Mouse (Mus musculus) liver, adult 2 months (tissue): ENCODE measurements around the gene Hist1h2bk. TPM values are rescaled to one million over a fixed set of nuclear protein-coding genes. Genes with fewer than 3 reads are reported as not detected.

Source experiments
- DNase-seq: peaks from one replicate; pipeline ENCODE4 v3.0.0-alpha.2; 2011; ENCODE audit warnings: low read depth, low spot score; ENCODE audit errors: extremely low read depth
- H3K27ac ChIP-seq: fragments of 200-500 bp; replicated peaks from 2 replicates; pipeline ENCODE4 v1.5.1; 2012; ENCODE audit warnings: low read depth, mild to moderate bottlenecking, control low read depth, inconsistent platforms, low read length; ENCODE audit not compliant: insufficient read depth
- H3K27me3 ChIP-seq: fragments of 200-500 bp; 2 replicates; pipeline ENCODE4 v1.6.1; 2012; ENCODE audit warnings: mild to moderate bottlenecking, moderate library complexity, low read length, inconsistent platforms; ENCODE audit not compliant: control insufficient read depth, insufficient read depth
- H3K36me3 ChIP-seq: fragments of 200-500 bp; 2 replicates; pipeline ENCODE4 v1.6.1; 2012; ENCODE audit warnings: low read length, inconsistent platforms; ENCODE audit not compliant: control insufficient read depth, insufficient read depth
- H3K4me1 ChIP-seq: fragments of 200-500 bp; 2 replicates; pipeline ENCODE4 v1.6.1; 2011; ENCODE audit warnings: low read length; ENCODE audit not compliant: control insufficient read depth, insufficient read depth
- H3K4me3 ChIP-seq: fragments of 200-500 bp; 2 replicates; pipeline ENCODE4 v1.5.1; 2011; ENCODE audit warnings: low read depth, mild to moderate bottlenecking, control low read depth, low read length, moderate library complexity; ENCODE audit not compliant: insufficient read depth
- H3K79me2 ChIP-seq: fragments of 200-500 bp; 2 replicates; pipeline ENCODE4 v1.6.1; 2012; ENCODE audit warnings: inconsistent platforms, mild to moderate bottlenecking, low read length, moderate library complexity; ENCODE audit not compliant: control insufficient read depth, insufficient read depth
- H3K9ac ChIP-seq: fragments of 200-500 bp; 2 replicates; pipeline ENCODE4 v1.6.1; 2012; ENCODE audit warnings: low read depth, mild to moderate bottlenecking, control low read depth, inconsistent platforms, low read length
- CTCF ChIP-seq: fragments of 200-500 bp; IDR thresholded peaks from 2 replicates; pipeline ENCODE4 v1.5.1; 2011; ENCODE audit warnings: low read depth, low read length, control low read depth
- POLR2A ChIP-seq: fragments of 200-500 bp; IDR thresholded peaks from 2 replicates; pipeline ENCODE4 v1.6.1; 2011; ENCODE audit warnings: low read length, control low read depth; ENCODE audit not compliant: insufficient read depth; ENCODE audit errors: extremely low read depth
- WGBS: fragments of 180-500 bp; shearing (Covaris S2); methylation state at CpG from one replicate; pipeline ENCODE4 v1.1.7; 2018; 5-methylcytosine and 5-hydroxymethylcytosine counted together
- polyA plus RNA-seq: library from polyadenylated mRNA; depleted of rRNA; stranded (reverse); fragments of >200 nt; gene quantifications from 2 replicates; pipeline ENCODE4 v1.2.3, GENCODE M21; 2012
- total RNA-seq: library from RNA; depleted of rRNA; stranded (reverse); fragments of >200 nt; gene quantifications from 2 replicates; pipeline ENCODE4 v1.2.3, GENCODE M21; 2014

The Hist1h2bk gene
- total and polyA plus RNA-seq, 2 experiments = 0.48 to 15.6 TPM

- DNase-seq = peak; percentile 80
- Histone ChIP-seq H3K79me2 (no peaks in the 10 kb centered on the region), H3K9ac (no peak overlapping the region), H3K4me3 (no peak overlapping the region), H3K27ac (no peak overlapping the region), H3K36me3 (no peaks in the 10 kb centered on the region), H3K27me3 (peaks cover 2% of the 10 kb centered on the region; the same call in 1 of the 2 replicates), H3K4me1 (peaks cover 5% of the 10 kb centered on the region)
- TF ChIP-seq POLR2A = no peak
- 16% methylated on average over 27 of the region's 27 CpGs for WGBS
Measured at GRCm38 (mm10) chr13:22015479-22016450, 19.9 kb upstream of the Hist1h2bk start.

DNA sequence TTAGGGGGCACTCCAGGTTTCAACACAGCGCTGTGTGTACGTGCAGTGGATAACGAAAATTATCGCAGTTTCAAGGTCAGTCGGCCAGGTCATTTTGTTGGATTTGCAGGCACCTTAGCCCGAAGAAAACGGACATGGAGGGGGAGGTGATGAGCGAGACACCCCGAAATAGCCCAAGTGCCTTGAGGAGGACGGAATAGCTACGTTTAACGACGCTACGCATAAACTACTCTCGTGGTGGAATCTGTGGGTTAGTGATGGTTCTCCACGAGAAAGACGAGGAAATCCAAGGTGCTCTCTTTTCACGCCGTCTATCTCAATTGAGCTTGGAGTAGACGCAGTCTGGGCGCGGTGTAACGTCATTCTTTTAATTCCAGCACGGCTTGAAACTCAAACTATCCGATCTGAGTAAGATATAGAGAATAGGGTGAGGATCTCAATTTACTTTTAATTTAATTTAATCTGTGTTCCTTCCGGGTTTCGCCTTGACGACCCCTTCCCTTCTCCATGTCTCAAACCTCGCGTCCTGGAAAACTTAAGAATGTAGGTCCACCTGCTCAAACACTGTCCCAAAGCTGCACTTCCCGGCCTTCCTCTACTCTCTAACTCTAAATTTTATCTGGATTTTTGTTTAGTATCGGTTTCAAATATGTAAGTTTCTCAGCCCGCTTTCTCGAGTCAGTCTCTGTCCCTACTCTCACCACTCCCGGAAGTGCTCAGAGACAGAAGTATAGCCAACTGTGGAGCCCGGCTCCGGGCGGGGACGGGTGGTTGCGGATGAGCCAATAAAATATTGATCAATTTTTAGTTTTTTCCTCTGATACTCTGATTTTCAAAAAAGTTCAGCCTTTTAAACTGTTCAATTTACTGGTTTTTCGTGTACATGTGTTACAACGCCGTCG lies 15.5 kb upstream of the Hist1h2bk start:
- Histone ChIP-seq H3K27me3 (no peaks in the 10 kb centered on the region), H3K9ac (peak overlapping the region; percentile 62), H3K4me3 (peak overlapping the region; percentile 53), H3K27ac (no peak overlapping the region), H3K36me3 (no peaks in the 10 kb centered on the region), H3K4me1 (peaks cover 5% of the 10 kb centered on the region), H3K79me2 (no peaks in the 10 kb centered on the region)
- no peak for DNase-seq
- 6% methylated on average over 44 of the region's 44 CpGs for WGBS
- TF ChIP-seq POLR2A (no peak), CTCF (no peak)

GRCm38 (mm10) chr13:22020901-22021339 lies 14.8 kb upstream of the Hist1h2bk start:
- Histone ChIP-seq H3K4me1 (peaks cover 6% of the 10 kb centered on the region), H3K4me3 (peak overlapping the region; percentile 53; the same call in 1 of the 2 replicates), H3K36me3 (no peaks in the 10 kb centered on the region), H3K27me3 (no peaks in the 10 kb centered on the region), H3K79me2 (no peaks in the 10 kb centered on the region), H3K27ac (no peak overlapping the region), H3K9ac (no peak overlapping the region)
- no peak for TF ChIP-seq POLR2A
- TF ChIP-seq CTCF = no peak
- WGBS = 2% methylated on average over 8 of the region's 8 CpGs
- DNase-seq = peak; percentile 86

DNA sequence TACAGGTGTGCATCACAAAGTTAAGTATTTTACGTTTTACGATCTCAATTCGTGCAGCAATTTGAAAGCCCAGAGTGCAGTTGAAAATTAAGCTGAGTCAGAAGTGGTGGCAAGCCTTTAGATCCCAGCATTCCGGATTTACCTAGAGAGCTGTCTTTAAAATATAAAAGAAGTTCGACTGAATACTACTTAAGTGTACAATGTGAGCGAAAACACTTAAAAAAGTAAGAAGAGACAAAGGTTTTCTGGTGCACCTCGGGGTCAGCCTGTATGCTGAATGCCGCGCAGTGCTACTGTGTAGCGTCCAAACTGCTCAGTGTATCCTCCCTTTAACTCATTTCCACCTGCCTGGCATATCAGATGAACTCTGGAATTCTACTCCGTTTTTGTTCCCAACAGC lies 14.1 kb upstream of the Hist1h2bk start:
- Histone ChIP-seq H3K27ac (no peak overlapping the region), H3K4me1 (peaks cover 8% of the 10 kb centered on the region), H3K4me3 (peak overlapping the region; percentile 53), H3K79me2 (no peaks in the 10 kb centered on the region), H3K9ac (peak overlapping the region; percentile 34; the same call in 1 of the 2 replicates), H3K27me3 (no peaks in the 10 kb centered on the region), H3K36me3 (no peaks in the 10 kb centered on the region)
- DNase-seq = peak; percentile 64
- no peak for TF ChIP-seq CTCF
- no peak for TF ChIP-seq POLR2A
- WGBS = under 1% methylated on average over 11 of the region's 11 CpGs

DNA sequence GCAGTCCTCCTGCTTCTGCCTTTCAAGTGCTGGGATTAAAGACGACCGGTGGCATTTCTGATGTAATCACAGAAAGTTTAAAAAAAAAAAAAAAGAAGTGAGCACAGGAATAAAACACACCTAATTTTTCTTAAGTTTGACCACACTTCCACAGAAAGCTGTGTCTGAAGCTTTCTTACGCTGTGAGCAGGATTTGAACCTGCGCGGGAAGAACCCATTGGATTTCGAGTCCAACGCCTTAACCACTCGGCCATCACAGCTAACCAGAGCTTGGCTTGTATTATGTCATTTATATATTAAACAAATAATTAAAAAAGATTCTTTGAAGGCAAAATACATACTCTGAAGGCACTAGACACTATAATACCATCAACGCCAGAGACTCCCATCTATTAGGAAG lies 13.4 kb upstream of the Hist1h2bk start:
- peak; percentile 88 for DNase-seq
- Histone ChIP-seq H3K36me3 (no peaks in the 10 kb centered on the region), H3K27ac (no peak overlapping the region), H3K9ac (peak overlapping the region; percentile 12; the same call in 1 of the 2 replicates), H3K79me2 (no peaks in the 10 kb centered on the region), H3K4me3 (peak overlapping the region; percentile 47), H3K4me1 (peaks cover 8% of the 10 kb centered on the region), H3K27me3 (no peaks in the 10 kb centered on the region)
- under 1% methylated on average over 9 of the region's 9 CpGs for WGBS
- TF ChIP-seq CTCF (no peak), POLR2A (no peak)
